Mouse (Mus musculus): ENCODE measurements around the gene Enthd1. TPM values are rescaled to one million over a fixed set of nuclear protein-coding genes. Genes with fewer than 3 reads are reported as not detected.
"Not testable (repeated sequence)": the region's sequence is repeated elsewhere in the genome, so short reads cannot be mapped to it uniquely, and the experiment has no call there.

Enthd1 gene
- not detected for total RNA-seq (2022)

DNA sequence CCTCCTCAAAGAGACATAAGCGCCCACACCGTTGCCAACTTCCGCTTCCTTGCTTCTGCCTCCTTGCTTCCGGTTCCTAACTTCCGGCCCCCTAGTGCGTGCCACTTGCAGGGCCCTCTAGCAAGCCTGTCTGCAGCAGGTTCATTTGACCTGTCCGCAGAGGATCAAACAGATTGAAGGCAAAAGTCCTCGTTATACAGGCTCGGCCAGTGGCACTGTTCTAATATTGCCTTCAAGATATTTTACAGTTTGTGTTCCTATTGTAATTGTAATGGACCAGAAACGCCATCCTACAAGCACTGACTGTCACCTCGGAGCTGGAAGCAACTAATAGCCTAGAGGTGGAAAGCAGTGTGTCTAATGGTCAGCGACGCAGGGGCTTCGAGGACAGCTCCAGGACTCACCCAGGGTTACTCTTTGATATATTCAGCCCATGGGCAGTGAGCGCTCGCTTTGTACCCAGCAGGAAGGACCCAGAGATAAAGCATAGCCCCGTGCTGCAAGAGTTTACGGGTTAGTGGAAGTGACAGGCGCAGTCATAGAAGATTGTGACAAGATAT lies at the start of gene Enthd1:
Gene Enthd1 (minus strand): TSS at position 51 of the 560 bp plus-strand sequence.
- DNase-seq (ENCODE audit: low spot score in 2 of 2): no peak

DNA sequence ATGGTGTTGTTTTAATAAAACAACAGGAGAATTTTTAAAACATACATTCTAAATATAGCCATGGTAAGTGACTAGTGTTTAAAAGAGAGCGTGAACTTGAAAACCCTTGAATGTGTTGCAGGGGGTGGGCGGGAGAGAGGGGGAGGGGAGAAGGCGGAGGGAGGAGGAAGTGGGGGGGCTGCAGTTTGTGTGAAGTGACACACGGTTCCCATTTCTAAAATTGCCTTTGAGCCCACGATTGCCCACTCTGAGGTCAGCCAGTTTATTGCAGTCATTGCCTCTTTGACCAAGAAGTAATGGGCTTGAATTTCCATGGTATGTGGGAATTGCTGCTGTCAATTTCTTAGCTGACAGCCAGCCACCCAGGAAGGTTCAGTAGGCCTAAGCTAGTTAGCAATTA lies 48.9 kb upstream of the Enthd1 start:
- no peak for DNase-seq (ENCODE audit: low spot score in 2 of 2)

DNA sequence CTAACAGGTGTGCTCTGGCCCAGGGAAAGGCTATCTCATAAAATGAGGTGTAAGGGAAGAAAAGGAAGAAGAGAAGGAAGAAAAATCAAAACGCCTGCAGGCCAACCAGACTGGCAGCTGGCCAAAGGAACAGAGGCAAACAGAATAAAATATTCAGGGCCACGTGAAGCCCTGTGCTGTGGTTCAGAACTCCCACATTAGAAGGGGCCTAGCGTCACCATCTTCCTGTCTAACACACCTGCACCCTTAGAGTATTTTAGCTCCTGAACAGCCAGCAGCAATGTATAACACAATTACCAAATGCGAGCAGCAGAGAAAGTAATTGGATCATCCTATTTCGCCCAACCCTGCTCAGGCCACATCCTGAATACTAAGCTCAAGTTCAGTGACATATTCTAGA lies 46.5 kb upstream of the Enthd1 start:
- no peak for DNase-seq (ENCODE audit: low spot score in 2 of 2)

DNA sequence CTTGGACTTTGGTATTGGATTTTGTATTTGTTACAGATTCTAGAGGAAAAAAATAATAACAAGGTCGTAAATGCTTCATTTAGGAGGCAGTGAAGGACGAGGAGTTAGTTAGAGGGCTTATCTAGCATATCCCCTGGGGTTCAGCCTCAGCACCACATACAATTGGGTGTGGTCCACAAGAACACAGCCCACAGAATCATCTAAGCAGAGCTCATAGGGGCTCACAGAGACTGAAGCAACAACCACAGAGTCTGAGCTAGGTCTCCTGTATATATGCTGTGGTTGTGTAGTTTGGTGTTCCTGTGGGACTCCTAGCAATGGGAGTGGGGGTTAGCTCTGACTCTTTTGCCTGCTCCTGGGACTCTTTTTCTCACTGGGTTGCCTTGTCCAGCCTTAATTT lies 45.4 kb upstream of the Enthd1 start:
- DNase-seq (ENCODE audit: low spot score in 2 of 2): no peak

DNA sequence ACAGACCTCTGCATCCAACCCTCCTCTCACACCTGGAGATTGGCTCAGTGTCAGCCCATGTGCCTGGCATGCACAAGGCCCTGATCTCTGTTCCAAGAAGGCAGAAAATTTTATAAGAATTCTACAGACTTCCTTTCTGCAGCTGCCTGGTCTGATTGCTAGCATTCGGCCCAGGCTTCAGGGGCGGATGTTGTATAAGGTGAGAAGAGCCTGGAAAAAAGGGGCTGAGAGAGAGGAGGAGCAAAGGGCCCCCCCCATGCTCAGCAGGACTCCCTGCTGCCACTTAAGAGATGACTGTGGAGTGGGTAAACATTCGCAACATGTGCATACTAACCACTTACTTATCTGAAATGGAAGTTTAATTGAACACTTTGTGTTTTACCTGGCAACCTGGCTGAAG lies 43.0 kb upstream of the Enthd1 start:
- no peak for DNase-seq (ENCODE audit: low spot score in 2 of 2)

DNA sequence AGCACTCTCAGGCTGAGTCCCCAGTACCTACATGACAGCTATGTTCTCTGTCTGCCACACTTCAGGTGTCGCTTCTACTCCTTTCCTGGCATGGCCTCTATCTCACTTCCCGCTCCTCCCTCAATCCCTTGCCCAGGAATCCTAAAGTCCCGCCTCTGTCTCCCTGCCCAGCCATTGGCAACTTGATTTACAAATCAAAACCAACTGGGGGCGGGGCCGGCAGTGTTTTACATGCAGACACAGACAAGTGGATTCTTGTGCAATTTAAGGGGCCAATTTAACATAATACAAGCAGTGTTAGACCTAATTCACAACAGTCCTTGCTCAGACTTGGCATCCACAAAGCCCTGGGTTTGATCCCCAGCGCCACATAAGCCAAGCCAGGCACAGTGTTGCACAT lies 39.1 kb upstream of the Enthd1 start:
- no peak for DNase-seq (ENCODE audit: low spot score in 2 of 2)

DNA sequence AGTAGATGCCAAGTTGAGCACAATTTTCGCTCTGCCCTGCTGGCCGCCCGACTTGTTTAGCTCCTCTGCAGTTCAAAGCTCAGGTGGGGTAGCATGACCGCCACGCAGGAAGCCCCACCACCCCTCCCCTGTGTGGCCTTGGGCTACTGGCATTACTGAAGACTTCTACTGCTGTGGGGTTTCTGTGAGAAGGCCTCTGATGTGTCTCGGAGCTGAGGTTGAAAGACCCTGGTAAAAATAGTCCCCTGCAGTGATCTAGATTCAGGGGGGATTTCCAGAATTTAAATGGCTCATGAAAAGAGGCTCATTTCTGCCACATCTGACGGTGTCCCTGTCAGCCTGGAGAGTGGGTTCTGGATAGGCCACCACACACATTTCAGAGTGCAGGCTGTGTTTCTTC lies 37.5 kb upstream of the Enthd1 start:
- no peak for DNase-seq (ENCODE audit: low spot score in 2 of 2)

DNA sequence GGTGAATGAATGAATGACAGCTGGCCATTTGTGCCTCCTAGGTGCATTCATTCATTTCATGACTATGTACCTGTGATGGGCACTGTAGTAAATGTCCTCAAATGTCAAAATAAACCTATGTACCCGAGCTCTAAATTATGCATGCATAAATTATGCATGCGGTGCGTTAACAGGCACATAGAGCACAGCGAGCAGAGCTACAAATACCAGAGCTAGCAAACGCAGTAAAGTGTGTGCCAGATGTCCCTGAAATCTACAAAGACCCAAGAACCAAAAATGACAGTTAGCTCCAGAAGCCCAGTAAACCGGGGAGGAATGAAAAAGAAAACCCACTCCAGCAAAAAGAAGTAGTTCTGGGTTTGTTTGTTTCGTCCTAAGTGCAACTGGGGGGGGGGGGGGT lies 36.5 kb upstream of the Enthd1 start:
- DNase-seq (ENCODE audit: low spot score in 2 of 2): no peak

DNA sequence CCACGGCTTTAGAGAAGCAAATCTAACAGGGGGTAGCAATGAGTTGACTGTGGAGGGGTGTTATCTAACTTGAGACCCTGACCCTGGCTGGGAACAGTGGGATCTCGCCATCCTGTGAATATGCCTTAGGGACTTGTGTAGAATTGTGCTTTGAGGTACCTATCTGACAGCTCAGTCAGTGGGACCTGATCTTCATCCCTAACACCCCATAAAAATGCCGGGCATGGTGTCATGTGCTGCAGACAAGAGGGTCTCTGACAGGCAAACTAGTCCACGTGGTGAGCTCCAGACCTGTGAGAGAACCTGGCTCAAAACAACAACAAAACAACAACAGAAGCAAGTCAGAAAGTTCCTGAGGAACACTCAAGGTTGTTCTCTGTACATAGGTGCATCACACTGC lies 34.9 kb upstream of the Enthd1 start:
- no peak for DNase-seq (ENCODE audit: low spot score in 2 of 2)

DNA sequence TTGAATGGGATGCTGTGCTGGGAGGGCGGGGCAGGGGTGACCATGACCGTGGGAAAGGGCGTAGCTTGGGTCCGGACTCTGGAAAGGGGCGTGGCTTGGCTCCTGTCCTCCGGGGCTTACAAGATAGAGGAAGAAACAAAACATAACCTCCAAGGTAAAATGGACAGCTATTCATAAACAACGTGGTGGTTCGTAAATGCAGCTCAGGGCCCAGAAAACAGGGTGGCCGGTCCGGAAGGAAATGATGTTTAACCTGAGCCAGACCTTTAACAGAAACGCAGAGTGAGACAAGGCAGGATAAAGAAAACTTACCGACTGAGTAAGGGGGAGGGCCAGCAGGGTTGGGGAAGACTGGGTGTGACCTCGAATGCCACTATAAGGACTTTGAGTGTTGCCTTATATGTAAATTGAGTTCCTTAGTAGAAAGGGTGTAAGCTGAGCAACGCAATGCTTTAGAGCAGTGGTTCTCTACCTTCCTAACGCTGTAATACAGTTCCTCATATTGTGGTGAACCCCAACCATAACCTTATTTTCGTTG lies 34.3 kb upstream of the Enthd1 start:
- DNase-seq (ENCODE audit: low spot score in 2 of 2): no peak

DNA sequence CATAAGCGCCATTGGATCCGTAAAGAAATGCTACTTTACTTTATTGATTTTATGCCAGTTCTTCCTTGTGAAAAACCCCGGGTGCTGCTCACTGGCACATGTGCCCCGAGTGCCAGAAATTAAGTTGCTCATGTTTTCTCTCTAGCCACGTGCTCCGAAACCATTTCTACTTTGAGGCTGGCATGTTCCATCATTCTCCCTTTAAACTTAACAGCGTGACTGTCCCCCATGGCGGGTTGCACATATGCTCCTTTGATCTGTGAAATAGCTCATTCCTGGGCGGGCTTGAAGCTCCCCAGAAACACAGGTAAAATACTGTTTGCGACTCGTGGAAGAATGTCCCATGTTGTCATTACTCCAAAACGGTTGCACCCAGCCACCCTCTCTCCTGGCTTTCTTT lies 33.8 kb upstream of the Enthd1 start:
- no peak for DNase-seq (ENCODE audit: low spot score in 2 of 2)

DNA sequence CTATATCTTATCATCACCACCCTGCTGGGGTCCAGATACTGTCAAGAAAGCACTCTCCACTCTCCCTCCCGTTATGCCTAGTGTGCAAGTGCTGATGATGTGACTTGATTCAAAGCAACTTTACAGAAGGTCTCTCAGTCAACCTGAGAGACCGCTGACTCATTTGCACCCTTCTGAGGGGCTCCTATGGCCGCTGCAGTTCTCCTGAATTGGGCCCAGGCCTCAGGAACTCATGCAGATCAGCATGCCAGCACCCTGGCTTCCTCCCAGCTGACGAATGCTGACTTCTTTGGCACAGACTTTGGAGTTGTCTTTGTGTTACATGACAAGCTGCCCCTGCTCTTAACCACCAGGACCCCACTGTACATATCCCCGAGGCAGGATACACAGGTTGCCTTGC lies 28.9 kb upstream of the Enthd1 start:
- DNase-seq (ENCODE audit: low spot score in 2 of 2): no peak

DNA sequence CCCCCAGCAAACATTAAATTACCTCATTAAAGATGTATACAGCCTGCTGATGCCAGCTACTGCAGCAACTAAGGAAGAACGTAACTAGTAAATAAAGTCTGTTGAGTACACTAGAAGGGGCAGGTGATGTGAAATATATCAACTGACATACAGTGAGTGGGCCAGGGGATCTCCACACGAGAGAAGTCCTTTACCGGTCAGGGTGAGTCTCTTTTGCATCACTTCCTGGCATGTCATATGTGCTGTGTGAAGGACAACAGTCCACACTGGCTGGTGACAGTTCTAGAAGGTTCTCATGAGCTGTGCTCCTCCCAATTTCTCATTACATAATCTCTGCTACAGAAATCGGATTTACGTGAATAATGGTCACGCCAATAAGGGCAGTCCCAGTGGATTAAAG lies 27.8 kb upstream of the Enthd1 start:
- DNase-seq (ENCODE audit: low spot score in 2 of 2): no peak

DNA sequence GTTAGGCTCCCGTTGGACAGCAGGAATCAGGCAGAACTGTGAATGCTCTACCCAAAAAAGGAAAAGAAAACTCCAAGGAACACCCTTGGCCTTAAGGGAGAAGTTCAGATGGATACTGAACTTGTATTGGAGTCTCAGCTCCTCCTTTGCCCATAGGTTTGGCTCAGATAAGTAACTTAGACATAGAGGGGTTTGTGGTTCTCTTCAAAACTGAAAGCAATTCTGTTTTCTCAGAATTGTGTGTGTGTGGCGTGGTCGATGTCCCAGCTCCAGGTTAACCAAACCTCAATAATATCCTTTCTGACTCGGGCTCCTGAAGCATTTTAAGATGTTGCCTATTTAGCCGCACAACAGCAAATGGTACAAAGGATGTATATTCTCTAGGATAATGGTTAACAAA lies 25.7 kb upstream of the Enthd1 start:
- no peak for DNase-seq (ENCODE audit: low spot score in 2 of 2)

DNA sequence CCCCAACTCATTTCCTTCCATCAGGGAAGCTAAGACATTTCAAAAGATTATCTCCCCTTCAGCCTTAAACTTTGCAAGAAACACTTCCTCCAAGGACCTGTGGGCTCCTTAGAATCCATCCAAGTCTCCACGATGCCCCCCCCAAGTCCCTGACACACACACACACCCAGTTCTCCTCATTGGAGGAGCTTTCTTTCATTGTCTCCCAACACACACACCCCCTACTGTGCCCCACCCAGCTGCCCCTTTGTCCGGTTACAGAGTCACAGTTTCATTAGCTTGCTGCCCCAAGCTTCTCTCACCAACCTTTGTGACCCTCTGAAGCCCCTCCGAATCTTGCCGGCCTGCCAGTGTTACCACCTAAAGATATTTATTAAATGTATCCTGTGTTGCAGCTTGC lies 21.3 kb upstream of the Enthd1 start:
- no peak for DNase-seq (ENCODE audit: low spot score in 2 of 2)

DNA sequence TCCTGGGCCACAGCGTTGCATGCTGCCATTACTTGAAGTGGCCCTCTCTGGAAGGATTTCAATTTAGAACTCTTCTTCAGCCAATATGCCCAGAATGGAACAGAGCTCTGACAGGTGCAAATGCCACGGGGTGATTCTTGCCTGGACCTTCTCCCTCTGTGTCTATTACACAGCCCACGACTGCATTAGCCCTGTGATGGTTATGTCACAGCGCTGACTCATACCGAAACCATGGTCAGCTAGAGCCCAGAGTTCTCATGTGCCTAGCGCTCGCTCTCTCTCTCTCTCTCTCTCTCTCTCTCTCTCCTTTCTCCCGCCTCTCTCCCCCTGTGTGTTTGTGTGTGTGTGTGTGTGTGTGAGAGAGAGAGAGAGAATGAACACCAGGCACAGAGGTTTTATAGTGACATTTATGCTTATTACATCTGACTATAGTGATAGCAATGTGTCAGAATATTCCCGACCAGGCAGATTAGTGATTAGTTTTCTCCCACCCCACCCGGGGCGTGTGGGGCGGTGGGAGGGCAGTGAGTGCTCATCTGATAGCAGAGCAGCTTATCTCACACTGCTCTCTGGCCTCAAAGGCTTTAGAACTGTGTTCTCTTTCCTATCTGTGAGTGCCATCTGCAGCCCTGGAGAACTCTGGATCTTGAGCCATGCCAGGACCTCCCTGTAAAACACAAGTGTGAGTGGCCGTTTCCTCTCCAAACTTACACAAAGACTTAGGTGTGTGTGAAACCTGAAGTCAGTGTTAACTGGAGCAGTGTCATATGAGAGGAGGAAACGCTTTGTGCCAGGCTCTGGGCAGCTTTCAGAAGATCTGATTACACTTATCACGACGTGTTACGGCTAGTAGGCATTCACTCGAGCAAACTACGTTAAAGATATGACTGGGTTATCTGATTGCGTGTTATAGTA lies 17.9 kb upstream of the Enthd1 start:
- no peak for DNase-seq (ENCODE audit: low spot score in 2 of 2)

DNA sequence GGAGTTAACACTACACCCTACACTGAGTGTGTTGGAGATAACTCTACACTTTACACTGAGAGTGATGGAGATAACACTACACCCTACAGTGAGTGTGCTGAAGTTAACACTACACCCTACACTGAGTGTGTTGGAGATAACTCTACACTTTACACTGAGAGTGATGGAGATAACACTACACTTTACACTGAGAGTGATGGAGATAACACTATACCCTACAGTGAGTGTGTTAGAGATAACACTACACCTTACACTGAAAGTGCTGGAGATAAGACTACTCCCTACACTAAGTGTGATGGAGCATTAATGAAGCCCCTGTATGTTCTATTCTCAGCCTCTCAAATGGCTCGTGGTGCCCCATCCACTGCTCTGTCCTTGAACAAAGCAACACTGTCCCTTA lies 15.6 kb upstream of the Enthd1 start:
- not testable (repeated sequence) for DNase-seq (ENCODE audit: low spot score in 2 of 2)

DNA sequence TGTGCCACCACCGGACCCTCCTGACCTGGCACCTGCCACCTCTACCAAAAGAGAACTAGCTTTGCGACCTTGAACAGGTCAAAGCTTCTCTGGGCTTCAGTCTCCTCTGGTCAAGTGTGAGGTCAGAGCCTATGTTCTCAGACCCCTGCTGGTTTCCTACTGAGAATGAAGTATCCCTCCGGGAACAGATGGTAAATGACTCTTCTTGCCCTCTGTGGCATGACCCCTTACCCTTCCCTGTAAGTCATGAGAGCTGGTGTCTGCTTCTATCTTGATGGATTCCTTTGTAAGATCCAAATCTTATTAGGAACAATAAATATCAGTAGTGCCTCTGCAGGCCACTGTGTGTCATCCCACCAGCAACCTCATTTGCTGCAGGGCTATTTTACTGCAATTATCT lies 14.2 kb upstream of the Enthd1 start:
- DNase-seq (ENCODE audit: low spot score in 2 of 2): no peak

DNA sequence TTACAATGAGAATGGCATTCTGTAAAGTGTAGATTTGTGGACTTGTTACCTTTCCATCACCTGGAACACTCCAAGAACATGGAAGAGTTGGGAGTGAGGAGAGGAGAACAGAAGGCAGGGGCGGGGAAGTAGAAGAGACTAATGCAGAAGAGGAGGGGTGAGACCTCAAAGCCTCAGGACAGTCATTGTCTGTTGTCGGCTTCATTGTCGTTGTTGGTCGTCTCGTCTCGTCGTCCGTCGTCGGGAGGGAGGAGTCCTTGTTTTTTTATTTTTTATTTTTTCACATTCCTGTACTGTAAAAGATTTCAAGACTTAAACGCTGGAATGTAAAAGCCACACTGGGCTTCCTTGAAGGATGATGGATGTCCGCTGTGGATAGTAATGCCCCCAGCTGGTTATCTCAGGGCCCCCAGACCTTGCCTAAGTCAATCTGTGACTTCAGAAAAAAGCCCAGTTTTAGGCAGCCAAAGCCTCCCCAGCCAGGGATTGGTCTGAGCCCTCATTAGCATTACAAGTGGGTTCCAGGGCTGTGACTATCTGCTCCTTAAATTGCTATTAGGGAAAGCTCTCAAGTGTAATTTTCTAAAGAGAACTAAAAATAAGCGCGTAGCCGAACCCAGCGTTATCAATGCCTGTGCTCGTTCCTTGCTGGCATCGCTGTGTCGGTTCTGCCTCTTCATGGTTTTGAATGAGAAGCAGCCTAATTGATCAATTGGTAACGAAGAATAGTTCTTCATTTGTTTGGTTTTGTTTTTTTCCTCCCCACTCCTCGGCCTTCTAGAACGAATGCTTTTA lies 12.4 kb upstream of the Enthd1 start:
- no peak for DNase-seq (ENCODE audit: low spot score in 2 of 2)

DNA sequence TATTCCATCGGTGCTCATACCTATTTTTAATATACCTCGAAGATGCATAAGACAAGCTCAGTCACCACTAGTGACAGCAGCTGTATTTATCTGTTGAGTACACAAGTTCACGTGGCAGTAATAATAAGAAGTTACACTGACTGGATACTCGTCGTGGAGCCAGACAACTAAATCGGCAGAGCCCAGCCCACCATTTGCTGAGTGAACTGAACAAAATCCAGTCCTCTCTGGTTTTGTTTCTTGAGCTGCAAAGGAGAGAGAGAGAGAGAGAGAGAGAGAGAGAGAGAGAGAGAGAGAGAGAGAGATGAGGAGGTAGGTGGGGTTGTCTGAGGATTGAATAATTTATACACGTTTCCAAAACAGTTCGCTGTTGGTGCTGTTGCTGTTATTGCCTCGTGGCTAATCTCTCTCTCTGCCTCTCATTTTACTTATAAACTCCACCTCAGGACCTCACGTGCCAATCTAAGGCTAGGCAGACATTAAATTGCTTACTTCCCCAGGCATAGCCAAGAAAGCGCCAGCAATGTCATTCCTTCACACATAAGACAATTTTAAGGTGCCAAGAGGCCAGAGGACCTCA lies 11.5 kb upstream of the Enthd1 start:
- no peak for DNase-seq (ENCODE audit: low spot score in 2 of 2)

DNA sequence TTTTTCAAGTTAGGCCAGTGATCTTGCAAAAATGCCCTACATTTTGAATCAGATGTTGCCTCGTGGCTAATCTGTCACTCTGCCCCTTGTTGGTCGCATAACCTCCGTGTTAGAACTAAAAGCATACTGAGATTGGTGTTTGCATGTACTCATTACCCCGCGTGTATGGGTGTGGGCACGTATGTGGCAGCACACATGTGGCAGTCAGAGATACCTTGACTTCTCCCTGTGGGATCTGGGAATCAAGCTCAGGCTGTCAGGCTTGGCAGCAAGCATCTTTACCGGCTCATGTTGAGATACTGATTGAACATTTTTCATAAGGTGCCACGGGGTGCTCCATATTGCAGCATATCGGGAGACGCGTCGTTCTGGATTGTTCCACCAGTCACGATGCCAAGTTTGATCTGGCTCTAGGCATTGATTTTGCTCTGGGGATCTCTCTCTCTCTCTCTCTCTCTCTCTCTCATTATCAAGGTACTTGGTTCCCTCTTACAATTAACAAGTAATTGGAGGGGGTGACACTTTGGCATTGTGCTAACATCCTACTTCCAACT lies 10.9 kb upstream of the Enthd1 start:
- DNase-seq (ENCODE audit: low spot score in 2 of 2): no peak
